Mouse (Mus musculus): ENCODE results near the gene Plekhg4. TPM values are rescaled to one million over a fixed set of nuclear protein-coding genes. Genes with fewer than 3 reads are reported as not detected.

The Plekhg4 gene
- 0.33 and 0.41 TPM in 2 replicates for polyA plus RNA-seq (2012; rRNA removed; ENCODE audit: low replicate concordance)

DNA sequence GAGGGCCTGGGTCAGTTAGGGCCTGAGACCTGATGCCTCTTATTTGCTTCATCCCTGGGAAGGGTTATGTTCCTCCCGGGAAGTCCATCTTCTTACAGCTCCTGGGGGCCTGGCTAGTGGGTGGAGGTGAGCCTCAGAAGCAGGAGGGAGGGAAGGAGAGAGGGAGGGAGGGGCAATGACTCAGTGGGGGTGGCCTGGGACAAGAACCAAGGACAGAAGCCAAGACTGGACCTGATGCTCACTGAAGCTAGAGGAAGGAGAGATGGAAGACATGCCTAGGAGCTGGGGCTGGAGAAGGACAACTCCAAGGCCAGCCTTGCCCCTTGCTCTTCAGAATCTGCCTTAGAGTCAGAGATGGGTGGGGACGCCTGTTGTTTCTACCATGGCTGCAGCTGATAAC, at the start of gene Plekhg4:
Gene Plekhg4 (plus strand): TSS at position 243 of the 400 bp plus-strand sequence.

DNA sequence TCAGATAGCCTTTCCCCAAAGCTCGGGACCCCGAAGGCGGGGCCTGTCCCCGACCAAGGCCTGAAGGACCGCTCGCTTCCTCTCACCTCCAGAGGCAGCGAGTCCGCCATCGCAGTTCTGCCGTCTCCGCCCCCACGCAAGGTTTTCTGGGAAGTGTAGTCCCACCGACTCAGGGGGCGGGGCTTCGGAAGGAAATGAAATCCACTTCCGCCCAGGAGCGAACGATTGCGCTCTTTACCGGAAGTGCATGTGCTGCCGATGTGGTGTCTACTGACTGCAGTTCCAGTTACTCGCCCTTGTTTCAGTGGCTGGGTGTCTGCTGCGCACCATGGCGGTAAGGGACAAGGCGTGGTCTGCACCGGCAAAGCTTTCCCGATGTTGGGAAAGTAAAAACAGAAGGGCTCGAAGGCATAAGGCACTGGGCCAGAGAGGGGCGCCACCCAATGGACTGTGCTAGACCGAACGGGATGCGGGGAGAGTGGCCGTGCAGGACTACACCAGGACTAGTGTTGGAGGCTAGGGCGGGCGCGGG, 46.9 kb upstream of the Plekhg4 start, which contains the start of the genes Lrrc29 and Tmem208:
Gene Lrrc29 (minus strand): TSS at position 138 of the 532 bp plus-strand sequence.
Gene Tmem208 (plus strand): TSS at position 214 of the 532 bp plus-strand sequence.

DNA sequence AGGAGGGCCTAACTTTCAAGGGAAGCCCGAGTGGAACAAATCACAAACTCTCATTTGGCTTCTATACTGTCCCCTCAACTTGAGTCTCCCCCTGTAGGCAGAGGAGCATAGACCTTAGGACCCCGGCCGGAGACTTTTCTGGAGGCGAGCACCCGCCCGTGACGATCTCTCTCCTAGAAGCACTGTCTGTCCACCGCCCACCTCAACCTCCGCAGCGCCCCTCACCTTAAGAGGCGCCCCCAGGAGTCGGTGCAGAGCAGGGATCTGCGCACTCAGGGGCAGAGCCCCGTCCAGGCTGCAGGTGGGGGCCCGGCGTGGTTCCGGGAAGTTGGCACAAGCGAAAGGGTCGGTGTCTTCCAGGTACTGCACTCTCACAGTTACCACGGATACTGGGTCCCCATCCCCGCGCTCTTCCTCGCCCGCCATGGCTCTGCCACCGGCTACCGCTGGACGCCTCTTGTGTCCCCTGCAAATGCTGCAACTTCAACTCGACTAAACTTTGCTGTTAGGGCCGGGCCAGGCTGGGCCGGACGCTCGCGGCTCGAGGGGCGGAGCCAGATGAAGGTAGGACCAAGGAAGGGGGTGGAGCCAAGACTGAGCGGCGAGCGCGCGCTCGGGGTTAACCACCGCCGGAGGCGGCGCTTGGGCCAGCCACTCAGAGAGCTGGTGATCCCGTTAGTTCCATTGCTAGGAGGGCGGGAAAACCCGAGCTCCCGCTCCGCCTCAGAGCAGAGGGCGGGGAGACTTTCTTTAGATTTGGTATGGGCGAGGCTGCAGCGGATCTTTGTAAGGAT, 25.4 kb upstream of the Plekhg4 start, which contains the start of gene Fhod1:
Gene Fhod1 (minus strand): TSS at position 526 of the 794 bp plus-strand sequence.

DNA sequence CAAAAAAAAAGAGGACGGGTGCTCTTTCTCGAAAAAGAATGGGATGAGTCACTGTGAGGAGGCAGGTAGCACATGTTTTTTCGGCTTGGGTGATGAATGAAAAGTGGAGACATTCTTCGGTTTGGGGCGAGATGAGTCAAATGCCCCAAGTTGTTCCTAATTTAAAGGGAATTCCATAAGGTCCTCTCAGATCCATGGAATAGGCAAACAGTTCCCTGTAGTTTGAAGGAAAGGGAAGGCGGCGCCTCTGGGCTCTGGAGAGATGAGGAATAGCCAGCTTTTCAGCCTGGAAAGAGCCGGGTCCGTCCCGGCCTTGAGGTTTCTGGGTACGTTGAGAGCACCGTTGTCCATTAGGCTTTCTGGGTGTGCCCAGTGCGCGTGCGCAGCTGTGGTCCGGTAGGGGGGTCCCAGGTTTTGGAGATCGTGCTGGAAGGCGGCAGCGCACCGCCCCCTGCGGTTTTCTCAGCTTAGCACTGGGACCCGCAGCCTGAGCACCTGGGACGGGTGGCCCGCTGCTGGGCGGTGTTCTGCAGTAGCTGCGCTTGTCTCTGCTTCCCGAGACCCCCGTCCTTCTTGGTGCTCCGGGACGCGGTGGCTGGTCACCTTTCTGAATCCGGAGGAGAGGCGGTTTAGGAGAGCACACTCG, 24.5 kb upstream of the Plekhg4 start, which contains the start of gene Slc9a5:
Gene Slc9a5 (plus strand): TSS at position 394 of the 646 bp plus-strand sequence.

DNA sequence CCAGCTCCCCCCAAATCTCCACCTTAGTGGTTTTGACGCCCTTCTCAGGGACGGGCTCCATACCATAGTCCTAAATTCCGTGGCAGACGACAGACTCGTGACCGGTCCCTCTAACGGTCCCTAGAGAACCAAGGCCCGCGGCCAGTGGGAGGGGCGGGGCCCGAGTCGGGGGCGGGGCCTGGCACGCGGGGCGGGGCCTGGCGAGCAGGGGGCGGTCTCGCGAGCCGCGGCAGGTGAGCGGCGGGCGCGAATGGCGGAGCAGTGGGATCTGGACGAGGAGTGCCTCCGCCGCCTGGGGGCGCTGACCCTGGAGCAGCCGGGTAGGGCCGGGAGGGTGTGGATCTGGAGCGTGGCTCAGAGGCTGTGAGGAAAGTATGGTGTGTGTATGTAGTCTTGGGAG, 40.3 kb downstream of the Plekhg4 start, which contains the start of the genes Kctd19 and Lrrc36:
Gene Kctd19 (minus strand): TSS at position 112 of the 400 bp plus-strand sequence.
Gene Lrrc36 (plus strand): TSS at position 181 of the 400 bp plus-strand sequence.

Other genes with a start within 250 kb of the Plekhg4 start
- not detected in 2 replicates for gene Ces4a, start 241.5 kb upstream of the Plekhg4 start, polyA plus RNA-seq (2012; rRNA removed; ENCODE audit: low replicate concordance)
- gene Cbfb, start 202.6 kb upstream of the Plekhg4 start, polyA plus RNA-seq (2012; rRNA removed; ENCODE audit: low replicate concordance), result 2.2 and 2.7 TPM in 2 replicates
- 8.2 and 10.4 TPM in 2 replicates for gene D230025D16Rik, start 148.1 kb upstream of the Plekhg4 start, polyA plus RNA-seq (2012; rRNA removed; ENCODE audit: low replicate concordance)
- 9.6 and 16.2 TPM in 2 replicates for gene B3gnt9, start 118.1 kb upstream of the Plekhg4 start, polyA plus RNA-seq (2012; rRNA removed; ENCODE audit: low replicate concordance)
- gene Tradd, start 108.7 kb upstream of the Plekhg4 start, polyA plus RNA-seq (2012; rRNA removed; ENCODE audit: low replicate concordance), result 62.3 and 127 TPM in 2 replicates
- 13.1 and 36.2 TPM in 2 replicates for gene Fbxl8, start 108.6 kb upstream of the Plekhg4 start, polyA plus RNA-seq (2012; rRNA removed; ENCODE audit: low replicate concordance)
- gene Hsf4, start 103.5 kb upstream of the Plekhg4 start, polyA plus RNA-seq (2012; rRNA removed; ENCODE audit: low replicate concordance), result 1.0 and 1.4 TPM in 2 replicates
- gene Nol3, start 97.1 kb upstream of the Plekhg4 start, polyA plus RNA-seq (2012; rRNA removed; ENCODE audit: low replicate concordance), result 0.64 and 0.90 TPM in 2 replicates
- 0.97 and 2.4 TPM in 2 replicates for gene 4931428F04Rik, start 83.4 kb upstream of the Plekhg4 start, polyA plus RNA-seq (2012; rRNA removed; ENCODE audit: low replicate concordance)
- gene Exoc3l, start 77.2 kb upstream of the Plekhg4 start, polyA plus RNA-seq (2012; rRNA removed; ENCODE audit: low replicate concordance), result 3.0 and 3.4 TPM in 2 replicates
- gene E2f4, start 75.6 kb upstream of the Plekhg4 start, polyA plus RNA-seq (2012; rRNA removed; ENCODE audit: low replicate concordance), result 107 and 138 TPM in 2 replicates
- gene Elmo3, start 67.7 kb upstream of the Plekhg4 start, polyA plus RNA-seq (2012; rRNA removed; ENCODE audit: low replicate concordance), result 58.7 and 87.7 TPM in 2 replicates
- 6.5 and 8.6 TPM in 2 replicates for gene Lrrc29, start 47.0 kb upstream of the Plekhg4 start, polyA plus RNA-seq (2012; rRNA removed; ENCODE audit: low replicate concordance)
- gene Tmem208, start 46.9 kb upstream of the Plekhg4 start, polyA plus RNA-seq (2012; rRNA removed; ENCODE audit: low replicate concordance), result 120 and 146 TPM in 2 replicates
- gene Fhod1, start 25.3 kb upstream of the Plekhg4 start, polyA plus RNA-seq (2012; rRNA removed; ENCODE audit: low replicate concordance), result 18.1 and 20.1 TPM in 2 replicates
- gene Slc9a5, start 24.4 kb upstream of the Plekhg4 start, polyA plus RNA-seq (2012; rRNA removed; ENCODE audit: low replicate concordance), result 3.2 and 4.5 TPM in 2 replicates
- 0.06 TPM in 1 of 2 replicates, not detected in the other for gene Kctd19, start 40.2 kb downstream of the Plekhg4 start, polyA plus RNA-seq (2012; rRNA removed; ENCODE audit: low replicate concordance)
- 0.22 TPM in 1 of 2 replicates, not detected in the other for gene Lrrc36, start 40.3 kb downstream of the Plekhg4 start, polyA plus RNA-seq (2012; rRNA removed; ENCODE audit: low replicate concordance)
- 53.0 and 57.7 TPM in 2 replicates for gene Tppp3, start 98.3 kb downstream of the Plekhg4 start, polyA plus RNA-seq (2012; rRNA removed; ENCODE audit: low replicate concordance)
- gene Zdhhc1, start 123.6 kb downstream of the Plekhg4 start, polyA plus RNA-seq (2012; rRNA removed; ENCODE audit: low replicate concordance), result 17.9 and 29.4 TPM in 2 replicates
- gene Hsd11b2, start 145.5 kb downstream of the Plekhg4 start, polyA plus RNA-seq (2012; rRNA removed; ENCODE audit: low replicate concordance), result 11.0 and 11.1 TPM in 2 replicates
- gene Atp6v0d1, start 192.8 kb downstream of the Plekhg4 start, polyA plus RNA-seq (2012; rRNA removed; ENCODE audit: low replicate concordance), result 48.4 and 63.4 TPM in 2 replicates
- gene Ripor1, start 232.0 kb downstream of the Plekhg4 start, polyA plus RNA-seq (2012; rRNA removed; ENCODE audit: low replicate concordance), result 7.7 and 13.9 TPM in 2 replicates